In the genomic region with DNA sequence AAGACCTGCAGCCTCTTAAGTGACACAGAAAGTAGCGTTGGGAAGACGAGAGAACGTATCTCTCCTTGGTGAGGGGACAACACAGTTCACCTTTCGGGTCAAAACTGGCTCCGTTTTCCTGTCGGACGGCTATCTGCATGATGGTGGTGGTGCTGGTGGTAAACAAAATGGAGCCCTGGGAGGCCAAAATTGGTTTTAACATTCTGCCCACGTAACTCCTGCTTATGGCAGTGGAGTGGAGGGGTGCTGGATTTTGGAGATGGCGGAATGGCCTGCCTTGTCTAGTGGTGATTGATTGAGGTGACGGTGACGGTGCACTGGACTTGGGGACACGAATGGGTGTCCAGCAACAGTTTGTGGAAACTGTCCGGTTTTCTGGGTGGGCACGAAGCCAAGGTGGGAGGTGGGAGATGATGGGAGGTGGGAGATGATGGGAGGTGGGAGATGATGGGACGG, we compare ENCODE assay signal across 8 mouse cellular contexts. TPM values are rescaled to one million over a fixed set of nuclear protein-coding genes. Genes with fewer than 3 reads are reported as not detected.
A peak's percentile ranks its signal among the peaks of the same experiment; 100 is the strongest.
DNase-seq lines count a peak whose midpoint lies in the region; ATAC-seq and TF ChIP-seq lines count a peak whose summit lies in the region.

No protein-coding gene starts in this region.

- no peak for TF ChIP-seq EP300 in heart, postnatal 0 days (IDR thresholded peaks at IDR 0.05; ENCODE audit: low read depth)

- H3K9me3 ChIP-seq in heart, postnatal 0 days (replicated peaks; ENCODE audit: control insufficient read depth, low read length): no peaks in the 10 kb centered on the region
- H3K9me3 ChIP-seq in limb, embryonic 14.5 days (ENCODE audit: control insufficient read depth, low read length): peaks cover 28% of the 10 kb centered on the region; the same call in 1 of the 2 replicates
- H3K9me3 ChIP-seq in neural tube, embryonic 14.5 days (ENCODE audit: control insufficient read depth, low read length): no peaks in the 10 kb centered on the region

- 58% methylated on average over 15 of the region's 15 CpGs for WGBS in spleen, adult 2 months
- 57% methylated on average over 15 of the region's 15 CpGs for WGBS in heart, postnatal 0 days
- 43% methylated on average over 15 of the region's 15 CpGs for WGBS in limb, embryonic 14.5 days
- WGBS in neural tube, embryonic 14.5 days: 54% methylated on average over 15 of the region's 15 CpGs

- DNase-seq in cerebellum, postnatal 36 days: peak; percentile 41 to 46
- DNase-seq in cerebellum, adult 9-10 months: no peak
- no peak for DNase-seq in spleen, adult 2 months (ENCODE audit: low read depth in 1 of 2, low spot score in 2 of 2)
- DNase-seq in spleen, postnatal 14 days (ENCODE audit: low spot score in 2 of 2): no peak
- no peak for DNase-seq in heart, postnatal 0 days (ENCODE audit: low spot score)
- no peak for DNase-seq in limb, embryonic 14.5 days (ENCODE audit: low spot score)

- no peak for TF ChIP-seq POLR2A in spleen, adult 2 months (IDR thresholded peaks at IDR 0.05; ENCODE audit: low read depth, low read length)
- 0 out of 2 replicates have a peak, but pooled peaks have one; percentile 3 for TF ChIP-seq POLR2A in limb, embryonic 14.5 days (IDR thresholded peaks at IDR 0.05; ENCODE audit: borderline replicate concordance, extremely low read depth, insufficient read depth, insufficient read length)

- H3K36me3 ChIP-seq in spleen, adult 2 months (ENCODE audit: control insufficient read depth, insufficient read depth, low read length): no peaks in the 10 kb centered on the region
- H3K36me3 ChIP-seq in heart, postnatal 0 days (replicated peaks; ENCODE audit: control insufficient read depth, insufficient read depth, low read length): no peaks in the 10 kb centered on the region
- no peaks in the 10 kb centered on the region for H3K36me3 ChIP-seq in limb, embryonic 14.5 days (ENCODE audit: control insufficient read depth, insufficient read depth, low read length)
- H3K36me3 ChIP-seq in neural tube, embryonic 14.5 days (ENCODE audit: control insufficient read depth, insufficient read depth, low read length): no peaks in the 10 kb centered on the region

- peak overlapping the region; percentile 20; the same call in 1 of the 2 replicates for H3K4me3 ChIP-seq in spleen, adult 2 months (ENCODE audit: extremely low read depth, insufficient read depth, insufficient read length)
- H3K4me3 ChIP-seq in heart, postnatal 0 days (ENCODE audit: low read depth, low read length): peak overlapping the region; percentile 54
- peak overlapping the region; percentile 49 for H3K4me3 ChIP-seq in limb, embryonic 14.5 days (replicated peaks; ENCODE audit: low read length)
- peak overlapping the region; percentile 51 for H3K4me3 ChIP-seq in neural tube, embryonic 14.5 days (ENCODE audit: low read depth, low read length)

- H3K9ac ChIP-seq in heart, postnatal 0 days (replicated peaks; ENCODE audit: low read depth, low read length): no peak overlapping the region
- peak overlapping the region; percentile 38; the same call in 1 of the 2 replicates for H3K9ac ChIP-seq in limb, embryonic 14.5 days (ENCODE audit: low read depth, low read length, severe bottlenecking)
- H3K9ac ChIP-seq in neural tube, embryonic 14.5 days (replicated peaks; ENCODE audit: low read depth, low read length): no peak overlapping the region

- H3K4me2 ChIP-seq in heart, postnatal 0 days (ENCODE audit: low read depth, low read length): peak overlapping the region; percentile 66
- H3K4me2 ChIP-seq in limb, embryonic 14.5 days (replicated peaks; ENCODE audit: low read depth, low read length, severe bottlenecking): peak overlapping the region; percentile 48
- H3K4me2 ChIP-seq in neural tube, embryonic 14.5 days (ENCODE audit: low read depth, low read length): peak overlapping the region; percentile 62

- peaks cover 1% of the 10 kb centered on the region; the same call in 1 of the 2 replicates for H3K27me3 ChIP-seq in spleen, adult 2 months (ENCODE audit: control insufficient read depth, insufficient read depth, low read length)
- no peaks in the 10 kb centered on the region for H3K27me3 ChIP-seq in heart, postnatal 0 days (ENCODE audit: control insufficient read depth, insufficient read depth, low read length)
- H3K27me3 ChIP-seq in limb, embryonic 14.5 days (ENCODE audit: control insufficient read depth, insufficient read depth, low read length): no peaks in the 10 kb centered on the region
- H3K27me3 ChIP-seq in neural tube, embryonic 14.5 days (ENCODE audit: control insufficient read depth, insufficient read depth, low read length): no peaks in the 10 kb centered on the region

- no peak for TF ChIP-seq CTCF in spleen, adult 2 months (IDR thresholded peaks at IDR 0.05; ENCODE audit: extremely low read depth, insufficient read depth, insufficient read length, insufficient replicate concordance)
- no peak for TF ChIP-seq CTCF in heart, postnatal 0 days (IDR thresholded peaks at IDR 0.05; ENCODE audit: low read depth)

- H3K4me1 ChIP-seq in spleen, adult 2 months (ENCODE audit: control insufficient read depth, insufficient read depth, insufficient read length): no peaks in the 10 kb centered on the region
- no peaks in the 10 kb centered on the region for H3K4me1 ChIP-seq in heart, postnatal 0 days (ENCODE audit: control insufficient read depth, insufficient read depth)
- H3K4me1 ChIP-seq in limb, embryonic 14.5 days (ENCODE audit: control insufficient read depth, insufficient read depth, low read length): no peaks in the 10 kb centered on the region
- no peaks in the 10 kb centered on the region for H3K4me1 ChIP-seq in neural tube, embryonic 14.5 days (ENCODE audit: control insufficient read depth, insufficient read depth, low read length)

- H3K27ac ChIP-seq in spleen, adult 2 months (ENCODE audit: insufficient read depth, low read length): no peak overlapping the region
- no peak overlapping the region for H3K27ac ChIP-seq in heart, postnatal 0 days (ENCODE audit: low read depth)
- H3K27ac ChIP-seq in limb, embryonic 14.5 days (replicated peaks; ENCODE audit: low read depth, low read length): peak overlapping the region; percentile 52; the same call in 1 of the 2 replicates
- H3K27ac ChIP-seq in neural tube, embryonic 14.5 days (ENCODE audit: low read depth, low read length): no peak overlapping the region

- ATAC-seq in heart, postnatal 0 days (ENCODE audit: insufficient read depth, low read depth): 0 out of 2 replicates have a peak, but pooled peaks have one; percentile 5
- peak; percentile 17; the same call in 1 of the 2 replicates for ATAC-seq in limb, embryonic 14.5 days (ENCODE audit: low FRiP score, low read depth)
- peak; percentile 16 for ATAC-seq in neural tube, embryonic 14.5 days (ENCODE audit: low read depth)
- no peak for ATAC-seq in granulocyte monocyte progenitor cell, adult 5-6 weeks (replicated peaks; ENCODE audit: poor library complexity, severe bottlenecking)

RNA-seq across cellular contexts. Expression of a gene that starts 1.4 kb away (rescaled TPM):
- polyA plus RNA-seq in spleen, adult 2 months (2012; rRNA removed): 0.35 and 0.42 TPM in 2 replicates
- 6.5 and 9.3 TPM in 2 replicates for total RNA-seq in heart, postnatal 0 days (2014; rRNA removed; ENCODE audit: low replicate concordance)
- polyA plus RNA-seq in heart, postnatal 0 days (2015; fragmentation: Nextera tagmentation; extraction: Ambion mirVana): 0.41 and 0.42 TPM in 2 replicates
- 138 and 171 TPM in 2 replicates for polyA plus RNA-seq in limb, embryonic 14.5 days (2012; rRNA removed)
- polyA plus RNA-seq in limb, embryonic 14.5 days (2014; fragmentation: Nextera tagmentation; extraction: Ambion mirVana): 12.7 and 13.8 TPM in 2 replicates
- polyA plus RNA-seq in neural tube, embryonic 14.5 days (2014; fragmentation: Nextera tagmentation; extraction: Ambion mirVana): 4.6 and 7.0 TPM in 2 replicates
- total RNA-seq in granulocyte monocyte progenitor cell, adult 5-6 weeks (2014; fragmentation: Nextera tagmentation): not detected in 2 replicates
- total RNA-seq in granulocyte monocyte progenitor cell, adult 5-6 weeks (2017): 0.04 and 0.15 TPM in 2 replicates

RNA-seq across cellular contexts. Expression of a gene that starts 1.5 kb away (rescaled TPM):
- 3.0 and 3.4 TPM in 2 replicates for polyA plus RNA-seq in spleen, adult 2 months (2012; rRNA removed)
- 31.3 and 36.6 TPM in 2 replicates for total RNA-seq in heart, postnatal 0 days (2014; rRNA removed; ENCODE audit: low replicate concordance)
- polyA plus RNA-seq in heart, postnatal 0 days (2015; fragmentation: Nextera tagmentation; extraction: Ambion mirVana): 50.8 and 53.0 TPM in 2 replicates
- polyA plus RNA-seq in limb, embryonic 14.5 days (2012; rRNA removed): 54.8 and 62.0 TPM in 2 replicates
- 63.6 and 66.1 TPM in 2 replicates for polyA plus RNA-seq in limb, embryonic 14.5 days (2014; fragmentation: Nextera tagmentation; extraction: Ambion mirVana)
- 46.0 and 48.4 TPM in 2 replicates for polyA plus RNA-seq in neural tube, embryonic 14.5 days (2014; fragmentation: Nextera tagmentation; extraction: Ambion mirVana)
- total RNA-seq in granulocyte monocyte progenitor cell, adult 5-6 weeks (2014; fragmentation: Nextera tagmentation): not detected in 2 replicates
- total RNA-seq in granulocyte monocyte progenitor cell, adult 5-6 weeks (2017): 1.0 and 2.3 TPM in 2 replicates

Comparison
In these comparisons a context has a peak if more than half of its experiments do, and no peak if none do; other contexts are left out.
1. DNase-seq: peak in cerebellum, postnatal 36 days (2 of 2); none in cerebellum, adult 9-10 months (single experiment), spleen, adult 2 months (0 of 2), spleen, postnatal 14 days (0 of 2), heart, postnatal 0 days (single experiment) and limb, embryonic 14.5 days (single experiment).
2. RNA of a gene that starts 1.5 kb away (polyA plus RNA-seq): 54.8 to 66.1 TPM in limb, embryonic 14.5 days, 50.8 to 53.0 TPM in heart, postnatal 0 days and 46.0 to 48.4 TPM in neural tube, embryonic 14.5 days; 3.0 to 3.4 TPM in spleen, adult 2 months; every median in the first group is over 10 times any median in the second.
3. Peak in every context shown above with its lines, with median percentiles within 50 percentile points of each other: H3K4me3 ChIP-seq and H3K4me2 ChIP-seq.